Mouse (Mus musculus) testis, adult 2 months (tissue): Measurements from ENCODE around the gene Naglu.
A peak's percentile ranks its signal among the peaks of the same experiment; 100 is the strongest.

ENCODE experiments used
- CTCF ChIP-seq: fragments of 200-500 bp; IDR thresholded peaks from 2 replicates; pipeline ENCODE4 v1.5.1; 2012; ENCODE audit warnings: low read depth, mild to moderate bottlenecking, inconsistent platforms, low read length, moderate library complexity; ENCODE audit not compliant: control insufficient read depth, insufficient read depth, insufficient replicate concordance
- POLR2A ChIP-seq: fragments of 200-500 bp; IDR thresholded peaks from 2 replicates; pipeline ENCODE4 v1.6.1; 2012; ENCODE audit warnings: low read depth, mild to moderate bottlenecking, inconsistent platforms, low read length, moderate library complexity; ENCODE audit not compliant: control insufficient read depth

- TF ChIP-seq CTCF (peak; percentile 58; the same call in 1 of the 2 replicates), POLR2A (no peak)
Observed at GRCm38 (mm10) chr11:101057860-101058259, 12.0 kb upstream of the Naglu start.
